Mouse (Mus musculus) limb, embryonic 14.5 days (tissue): Measurements from ENCODE around the gene Hist1h4i. TPM values are rescaled to one million over a fixed set of nuclear protein-coding genes. Genes with fewer than 3 reads are reported as not detected.

ENCODE experiments used
- ATAC-seq: fragments of 200-750 bp; cut with Nextera tagmentation; 2 replicates; pipeline ENCODE4 v1.8.0; 2017; ENCODE audit warnings: low read depth, moderate number of reproducible peaks, moderate TSS enrichment; ENCODE audit not compliant: low FRiP score
- DNase-seq: peaks from one replicate; pipeline ENCODE4 v3.0.0-alpha.2; 2015; ENCODE audit warnings: low spot score
- H3K27ac ChIP-seq: fragments of 300-500 bp; sonication (generic); replicated peaks from 2 replicates; pipeline ENCODE4 v1.5.1; 2014; ENCODE audit warnings: low read depth, mild to moderate bottlenecking, low read length, moderate library complexity, mixed read lengths
- H3K27me3 ChIP-seq: fragments of 300-500 bp; sonication (generic); 2 replicates; pipeline ENCODE4 v1.6.1; 2014; ENCODE audit warnings: low read length, mixed read lengths; ENCODE audit not compliant: control insufficient read depth, insufficient read depth
- H3K36me3 ChIP-seq: fragments of 300-500 bp; sonication (generic); 2 replicates; pipeline ENCODE4 v1.6.1; 2014; ENCODE audit warnings: mild to moderate bottlenecking, low read length, moderate library complexity, mixed read lengths; ENCODE audit not compliant: control insufficient read depth, insufficient read depth
- H3K4me1 ChIP-seq: fragments of 300-500 bp; sonication (generic); 2 replicates; pipeline ENCODE4 v1.6.1; 2014; ENCODE audit warnings: antibody characterized with exemption, low read length, mixed read lengths; ENCODE audit not compliant: control insufficient read depth, insufficient read depth
- H3K4me2 ChIP-seq: fragments of 300-500 bp; sonication (generic); replicated peaks from 2 replicates; pipeline ENCODE4 v1.6.1; 2014; ENCODE audit warnings: low read depth, mild to moderate bottlenecking, low read length, moderate library complexity; ENCODE audit not compliant: severe bottlenecking
- H3K4me3 ChIP-seq: fragments of 300-500 bp; sonication (generic); replicated peaks from 2 replicates; pipeline ENCODE4 v1.5.1; 2014; ENCODE audit warnings: low read length
- H3K9ac ChIP-seq: fragments of 300-500 bp; sonication (generic); 2 replicates; pipeline ENCODE4 v1.6.1; 2014; ENCODE audit warnings: mild to moderate bottlenecking, low read depth, low read length, moderate library complexity; ENCODE audit not compliant: severe bottlenecking
- H3K9me3 ChIP-seq: fragments of 300-500 bp; sonication (generic); 2 replicates; pipeline ENCODE4 v1.6.1; 2016; ENCODE audit warnings: low read length; ENCODE audit not compliant: control insufficient read depth
- POLR2A ChIP-seq: fragments of 200-500 bp; IDR thresholded peaks from 2 replicates; pipeline ENCODE4 v1.8.0; 2012; ENCODE audit warnings: inconsistent platforms, mild to moderate bottlenecking, moderate library complexity, borderline replicate concordance; ENCODE audit not compliant: insufficient read depth, insufficient read length; ENCODE audit errors: extremely low read depth
- WGBS: fragments of 180-500 bp; shearing (Covaris S2); extraction: QIAGEN DNeasy Blood & Tissue Kit; methylation state at CpG from one replicate; pipeline ENCODE4 v1.1.7; 2014; 5-methylcytosine and 5-hydroxymethylcytosine counted together
- polyA plus RNA-seq, 2 experiments: library from polyadenylated mRNA; depleted of rRNA in 1 of 2; stranded (reverse) in 1 of 2; unstranded in 1 of 2; fragments of >200 nt; fragmentation: Nextera tagmentation in 1 of 2; extraction: Ambion mirVana in 1 of 2; gene quantifications; 2 replicates each; pipeline versions ENCODE4 v1.2.1 to v1.2.3; 2012 to 2014

The Hist1h4i gene
- polyA plus RNA-seq, 2 experiments = 14.7 to 31.0 TPM

DNA sequence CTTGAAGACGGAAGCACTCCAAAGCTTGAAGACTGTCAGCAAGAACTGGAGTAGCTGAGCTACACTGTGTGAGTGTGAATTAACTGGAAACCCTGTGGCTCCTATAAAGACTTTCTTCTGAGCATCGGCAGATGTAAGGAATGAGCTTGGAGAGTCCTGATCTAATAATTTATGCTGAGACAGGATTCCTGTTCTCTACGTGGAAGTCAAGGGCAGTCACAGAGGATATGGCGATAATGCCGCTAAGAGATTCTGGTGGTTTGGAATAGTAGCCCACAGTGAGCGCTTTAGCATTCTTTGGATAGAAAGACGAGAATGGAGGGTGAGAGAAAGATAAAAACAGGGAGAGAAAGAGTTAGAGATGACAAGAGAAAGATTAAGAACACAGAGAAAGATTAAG, 33.3 kb downstream of the Hist1h4i start:
- ATAC-seq (no peak), DNase-seq (no peak)
- H3K36me3 ChIP-seq = no peaks in the 10 kb centered on the region
- H3K4me2 ChIP-seq = no peak overlapping the region
- no peak for TF ChIP-seq POLR2A
- no peak overlapping the region for H3K4me3 ChIP-seq
- no peak overlapping the region for H3K9ac ChIP-seq
- no peaks in the 10 kb centered on the region for H3K9me3 ChIP-seq
- 56% methylated on average over 7 of the region's 7 CpGs for WGBS
- H3K27ac ChIP-seq = no peak overlapping the region
- H3K27me3 ChIP-seq = peaks cover 93% of the 10 kb centered on the region
- peaks cover 9% of the 10 kb centered on the region; the same call in 1 of the 2 replicates for H3K4me1 ChIP-seq

- Histone ChIP-seq H3K27ac (no peak overlapping the region), H3K36me3 (no peaks in the 10 kb centered on the region), H3K4me3 (peak overlapping the region; percentile 53), H3K9me3 (no peaks in the 10 kb centered on the region), H3K4me1 (peaks cover 9% of the 10 kb centered on the region; the same call in 1 of the 2 replicates), H3K27me3 (peaks cover 93% of the 10 kb centered on the region), H3K9ac (peak overlapping the region; percentile 25), H3K4me2 (peak overlapping the region; percentile 91)
- DNase-seq = no peak
- whole genome bisulfite sequencing = 2% methylated on average over 18 of the region's 18 CpGs
- no peak for TF ChIP-seq POLR2A
- ATAC-seq = no peak
Observed at GRCm38 (mm10) chr13:22007121-22007510, 34.0 kb downstream of the Hist1h4i start.

GRCm38 (mm10) chr13:22006334-22007120, 34.6 kb downstream of the Hist1h4i start:
- peak; percentile 88 for ATAC-seq
- Histone ChIP-seq H3K4me2 (peak overlapping the region; percentile 91), H3K9ac (peak overlapping the region; percentile 35)

DNA sequence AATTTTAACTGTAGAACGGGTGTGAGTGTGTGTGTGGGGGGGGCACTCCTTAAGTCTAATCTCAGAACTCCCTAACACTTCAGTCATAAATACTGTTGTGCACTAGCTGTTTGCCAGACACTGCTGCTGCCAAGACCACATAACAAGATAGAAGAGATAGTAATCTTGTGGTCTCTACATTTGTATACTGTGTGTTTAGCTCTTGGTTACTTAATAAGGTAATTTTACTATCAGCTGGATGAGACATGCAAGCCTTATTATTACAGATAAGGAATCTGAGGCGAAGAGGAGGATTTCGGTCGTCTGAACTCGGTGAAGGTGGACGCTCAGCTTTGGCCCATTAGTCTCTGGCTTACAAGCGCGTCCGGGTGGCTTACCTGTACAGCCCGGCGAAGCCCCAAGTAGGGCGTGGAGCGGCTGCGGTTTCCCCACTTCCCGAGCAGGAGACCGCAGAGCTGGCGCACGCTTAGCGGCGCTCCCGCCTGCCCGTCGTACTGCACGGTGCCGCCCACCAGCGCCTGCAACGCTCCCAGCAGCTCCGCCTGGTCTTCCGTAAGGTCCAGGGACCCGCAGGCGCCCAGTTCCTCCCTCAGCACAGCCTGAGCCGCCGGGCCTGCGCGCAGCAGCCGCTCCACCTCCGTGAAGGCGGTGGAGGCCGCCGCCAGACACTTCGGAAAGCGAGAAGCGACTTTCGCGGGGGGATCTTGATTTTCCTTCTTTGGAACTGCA, 35.4 kb downstream of the Hist1h4i start:
- Histone ChIP-seq H3K9ac (peak overlapping the region; percentile 35), H3K27me3 (peaks cover 96% of the 10 kb centered on the region), H3K27ac (no peak overlapping the region), H3K4me3 (peak overlapping the region; percentile 53), H3K4me2 (peak overlapping the region; percentile 91), H3K36me3 (no peaks in the 10 kb centered on the region), H3K4me1 (peaks cover 9% of the 10 kb centered on the region; the same call in 1 of the 2 replicates), H3K9me3 (no peaks in the 10 kb centered on the region)
- ATAC-seq (peak; percentile 82), DNase-seq (peak; percentile 30)
- TF ChIP-seq POLR2A = no peak
- WGBS = under 1% methylated on average over 45 of the region's 45 CpGs

More at GRCm38 (mm10) chr13:22006334-22007120, 34.6 kb downstream of the Hist1h4i start:
- peak; percentile 71 for DNase-seq
- H3K27me3 ChIP-seq = peaks cover 94% of the 10 kb centered on the region
- H3K4me1 ChIP-seq = peaks cover 9% of the 10 kb centered on the region; the same call in 1 of the 2 replicates
- H3K27ac ChIP-seq = no peak overlapping the region
- no peaks in the 10 kb centered on the region for H3K9me3 ChIP-seq
- TF ChIP-seq POLR2A = no peak
- 0% methylated on average over 31 of the region's 38 CpGs for WGBS
- peak overlapping the region; percentile 53 for H3K4me3 ChIP-seq
- no peaks in the 10 kb centered on the region for H3K36me3 ChIP-seq

DNA sequence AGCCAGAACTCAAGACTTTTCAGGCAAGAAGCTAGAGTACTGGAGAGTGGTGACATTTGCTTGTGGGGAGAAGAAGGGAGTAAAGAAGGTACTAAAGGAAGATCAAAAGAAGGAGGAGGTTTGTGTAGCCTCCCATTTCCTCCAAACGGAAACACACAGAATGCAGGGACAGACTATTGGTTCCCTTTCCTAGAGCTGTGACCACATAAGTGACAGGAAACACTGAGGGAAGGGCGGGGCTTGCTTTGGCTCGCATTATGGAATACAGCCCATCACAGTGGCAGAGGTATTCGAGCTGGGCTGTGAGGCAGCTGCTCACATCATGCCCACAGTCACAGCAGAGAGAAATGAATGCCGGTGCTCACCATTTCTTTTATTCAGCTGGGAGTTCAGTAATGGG, 39.3 kb downstream of the Hist1h4i start:
- no peak for ATAC-seq
- Histone ChIP-seq H3K4me2 (no peak overlapping the region), H3K36me3 (no peaks in the 10 kb centered on the region), H3K9me3 (no peaks in the 10 kb centered on the region), H3K27me3 (peaks cover 94% of the 10 kb centered on the region), H3K4me3 (no peak overlapping the region), H3K27ac (no peak overlapping the region), H3K4me1 (peaks cover 9% of the 10 kb centered on the region; the same call in 1 of the 2 replicates), H3K9ac (no peak overlapping the region)
- WGBS = 24% methylated on average over 5 of the region's 5 CpGs
- no peak for DNase-seq
- no peak for TF ChIP-seq POLR2A
